Mouse (Mus musculus) heart, adult 2 months (tissue): ENCODE measurements at regions not wholly inside any gene's neighbourhood (a gene's known extent, or its start where the extent isn't known, plus 50 kb on each side); places are given as distances from the start of the nearest gene placed in this dataset.
A peak's percentile ranks its signal among the peaks of the same experiment; 100 is the strongest.

Source experiments
- DNase-seq, 2 experiments: peaks; one replicate each; pipeline ENCODE4 v3.0.0; 2021
- H3K27ac ChIP-seq: fragments of 200-600 bp; 2 replicates; pipeline ENCODE4 v1.8.1; 2022
- H3K27me3 ChIP-seq: fragments of 200-500 bp; 2 replicates; pipeline ENCODE4 v1.6.1; 2012; ENCODE audit warnings: mild to moderate bottlenecking, low read length, inconsistent platforms, mixed read lengths; ENCODE audit not compliant: control insufficient read depth, insufficient read depth
- H3K36me3 ChIP-seq: fragments of 200-500 bp; 2 replicates; pipeline ENCODE4 v1.6.1; 2012; ENCODE audit warnings: low read length, inconsistent platforms; ENCODE audit not compliant: control insufficient read depth, insufficient read depth
- H3K4me1 ChIP-seq: fragments of 200-500 bp; 2 replicates; pipeline ENCODE4 v1.6.1; 2011; ENCODE audit warnings: low read length; ENCODE audit not compliant: control insufficient read depth, insufficient read depth
- H3K4me3 ChIP-seq: fragments of 200-600 bp; 2 replicates; pipeline ENCODE4 v1.8.1; 2022
- H3K79me2 ChIP-seq: fragments of 200-500 bp; replicated peaks from 2 replicates; pipeline ENCODE4 v1.6.1; 2012; ENCODE audit warnings: mild to moderate bottlenecking, inconsistent platforms, low read length, moderate library complexity, mixed read lengths; ENCODE audit not compliant: control insufficient read depth, insufficient read depth
- H3K9ac ChIP-seq: fragments of 200-500 bp; 2 replicates; pipeline ENCODE4 v1.6.1; 2012; ENCODE audit warnings: low read depth, mild to moderate bottlenecking, control low read depth, inconsistent platforms, low read length, mixed read lengths
- CTCF ChIP-seq: fragments of 200-600 bp; IDR thresholded peaks from 2 replicates; pipeline ENCODE4 v1.8.1; 2022; ENCODE audit warnings: antibody characterized with exemption, mild to moderate bottlenecking, moderate library complexity
- EP300 ChIP-seq: fragments of 200-500 bp; IDR thresholded peaks from 2 replicates; pipeline ENCODE4 v1.6.1; 2011; ENCODE audit warnings: low read depth, low read length, control low read depth; ENCODE audit not compliant: insufficient read depth
- POLR2A ChIP-seq: fragments of 200-500 bp; IDR thresholded peaks from 2 replicates; pipeline ENCODE4 v1.6.1; 2011; ENCODE audit warnings: mild to moderate bottlenecking, low read depth, low read length, control low read depth; ENCODE audit not compliant: insufficient read depth
- WGBS: fragments of 180-500 bp; shearing (Covaris S2); methylation state at CpG from one replicate; pipeline ENCODE4 v1.1.7; 2018; 5-methylcytosine and 5-hydroxymethylcytosine counted together
- intact Hi-C: fragments of 180-260 bp; cut with DNase I; formaldehyde crosslinking; loops from one replicate; pipeline ENCODE4 v1.15.1; 2025

GRCm38 (mm10) chr13:42526163-42526562, 154.3 kb upstream of the Phactr1 start:
- Histone ChIP-seq H3K36me3 (peaks cover 5% of the 10 kb centered on the region; the same call in 1 of the 2 replicates), H3K27ac (peak overlapping the region; percentile 22; the same call in 1 of the 2 replicates), H3K4me1 (peaks cover 1% of the 10 kb centered on the region), H3K27me3 (no peaks in the 10 kb centered on the region), H3K9ac (no peak overlapping the region), H3K79me2 (no peaks in the 10 kb centered on the region), H3K4me3 (no peak overlapping the region)
- DNase-seq = no peak
- TF ChIP-seq POLR2A (no peak), EP300 (no peak), CTCF (no peak)
- 35% methylated on average over 4 of the region's 4 CpGs for WGBS
- intact Hi-C loops = no loop called here

GRCm38 (mm10) chr13:42526966-42527365, 153.5 kb upstream of the Phactr1 start:
- no peak for TF ChIP-seq POLR2A
- TF ChIP-seq CTCF = peak; percentile 24
- 0 out of 2 replicates have a peak, but pooled peaks have one; percentile 44 for TF ChIP-seq EP300
- intact Hi-C loops = no loop called here
- Histone ChIP-seq H3K9ac (no peak overlapping the region), H3K27ac (no peak overlapping the region; the same call in 1 of the 2 replicates), H3K27me3 (no peaks in the 10 kb centered on the region), H3K4me1 (peaks cover 1% of the 10 kb centered on the region), H3K79me2 (no peaks in the 10 kb centered on the region), H3K36me3 (peaks cover 5% of the 10 kb centered on the region; the same call in 1 of the 2 replicates), H3K4me3 (no peak overlapping the region)
- peak; percentile 72 to 76 for DNase-seq
- 19% methylated on average over 8 of the region's 8 CpGs for WGBS

- no peak for TF ChIP-seq CTCF
- no peak for TF ChIP-seq EP300
- no peak for TF ChIP-seq POLR2A
- Histone ChIP-seq H3K27me3 (no peaks in the 10 kb centered on the region), H3K9ac (no peak overlapping the region), H3K79me2 (no peaks in the 10 kb centered on the region), H3K4me3 (no peak overlapping the region), H3K4me1 (peaks cover 1% of the 10 kb centered on the region), H3K36me3 (peaks cover 5% of the 10 kb centered on the region; the same call in 1 of the 2 replicates), H3K27ac (no peak overlapping the region)
- intact Hi-C loops = no loop called here
- WGBS = 84% methylated on average over 2 of the region's 2 CpGs
- DNase-seq = no peak
These were observed 152.3 kb upstream of the Phactr1 start for GRCm38 (mm10) chr13:42528169-42528568.

- 22% methylated on average over 7 of the region's 7 CpGs for WGBS
- H3K27ac ChIP-seq = peak overlapping the region; percentile 21; the same call in 1 of the 2 replicates
- H3K4me1 ChIP-seq = peaks cover 2% of the 10 kb centered on the region
- no peaks in the 10 kb centered on the region for H3K79me2 ChIP-seq
- intact Hi-C loops = loop anchor here (5.0 kb wide), 2 partner anchors 41 to 134 kb away; no protein-coding TSS in a partner anchor
- TF ChIP-seq CTCF (peak; percentile 22; the same call in 1 of the 2 replicates), POLR2A (no peak)
- H3K9ac ChIP-seq = no peak overlapping the region
- H3K4me3 ChIP-seq = no peak overlapping the region
- H3K36me3 ChIP-seq = peaks cover 2% of the 10 kb centered on the region; the same call in 1 of the 2 replicates
- DNase-seq = peak in 1 of 2 experiments; percentile 45
- no peaks in the 10 kb centered on the region for H3K27me3 ChIP-seq
These were observed 143.8 kb upstream of the Phactr1 start for GRCm38 (mm10) chr13:42536501-42537210.

- no peak overlapping the region for H3K9ac ChIP-seq
- no peak overlapping the region for H3K4me3 ChIP-seq
- H3K79me2 ChIP-seq = no peaks in the 10 kb centered on the region
- no peaks in the 10 kb centered on the region for H3K27me3 ChIP-seq
- WGBS = 59% methylated on average over 2 of the region's 2 CpGs
- intact Hi-C loops = loop anchor here (5.0 kb wide), 2 partner anchors 39 to 136 kb away; no protein-coding TSS in a partner anchor
- no peak overlapping the region for H3K27ac ChIP-seq
- peaks cover 2% of the 10 kb centered on the region for H3K4me1 ChIP-seq
- H3K36me3 ChIP-seq = peaks cover 2% of the 10 kb centered on the region; the same call in 1 of the 2 replicates
- no peak for TF ChIP-seq POLR2A
- no peak for TF ChIP-seq EP300
- TF ChIP-seq CTCF = no peak
- DNase-seq = no peak
These were observed 142.4 kb upstream of the Phactr1 start for GRCm38 (mm10) chr13:42538046-42538445.

GRCm38 (mm10) chr13:42544536-42545094, 135.8 kb upstream of the Phactr1 start:
- intact Hi-C loops = no loop called here
- TF ChIP-seq CTCF = no peak

More at GRCm38 (mm10) chr13:42544536-42545094, 135.8 kb upstream of the Phactr1 start:
- peaks cover 5% of the 10 kb centered on the region for H3K4me1 ChIP-seq
- no peaks in the 10 kb centered on the region for H3K27me3 ChIP-seq
- H3K27ac ChIP-seq = no peak overlapping the region
- no peaks in the 10 kb centered on the region for H3K79me2 ChIP-seq
- no peak overlapping the region for H3K4me3 ChIP-seq
- H3K9ac ChIP-seq = no peak overlapping the region
- H3K36me3 ChIP-seq = peaks cover 4% of the 10 kb centered on the region
- WGBS = 49% methylated on average over 4 of the region's 4 CpGs
- DNase-seq = no peak
